Mouse (Mus musculus) heart, embryonic 16.5 days (tissue): ENCODE data around the gene Ext2. TPM values are rescaled to one million over a fixed set of nuclear protein-coding genes. Genes with fewer than 3 reads are reported as not detected.

Experiments
- ATAC-seq: fragments of 200-750 bp; cut with Nextera tagmentation; replicated peaks from 2 replicates; pipeline ENCODE4 v1.8.0; 2017; ENCODE audit warnings: moderate number of reproducible peaks; ENCODE audit not compliant: insufficient read depth, low FRiP score; ENCODE audit errors: extremely low read depth
- H3K27ac ChIP-seq: fragments of 300-500 bp; sonication (generic); 2 replicates; pipeline ENCODE4 v1.5.1; 2014; ENCODE audit warnings: mild to moderate bottlenecking, low read length, control low read depth, moderate library complexity
- H3K27me3 ChIP-seq: fragments of 300-500 bp; sonication (generic); 2 replicates; pipeline ENCODE4 v1.6.1; 2014; ENCODE audit warnings: low read length, mixed read lengths; ENCODE audit not compliant: control insufficient read depth, insufficient read depth
- H3K36me3 ChIP-seq: fragments of 300-500 bp; sonication (generic); 2 replicates; pipeline ENCODE4 v1.6.1; 2014; ENCODE audit not compliant: control insufficient read depth, insufficient read depth
- H3K4me1 ChIP-seq: fragments of 300-500 bp; sonication (generic); 2 replicates; pipeline ENCODE4 v1.6.1; 2014; ENCODE audit warnings: low read length, mixed read lengths; ENCODE audit not compliant: control insufficient read depth, insufficient read depth
- H3K4me2 ChIP-seq: fragments of 300-500 bp; sonication (generic); 2 replicates; pipeline ENCODE4 v1.6.1; 2014; ENCODE audit warnings: low read depth, mild to moderate bottlenecking, control low read depth, low read length
- H3K4me3 ChIP-seq: fragments of 300-500 bp; sonication (generic); 2 replicates; pipeline ENCODE4 v1.5.1; 2014; ENCODE audit warnings: mild to moderate bottlenecking, control low read depth, low read length
- H3K9ac ChIP-seq: fragments of 300-500 bp; sonication (generic); 2 replicates; pipeline ENCODE4 v1.6.1; 2014; ENCODE audit warnings: low read length, control low read depth
- H3K9me3 ChIP-seq: fragments of 300-500 bp; sonication (generic); replicated peaks from 2 replicates; pipeline ENCODE4 v1.6.1; 2016; ENCODE audit warnings: low read length; ENCODE audit not compliant: control insufficient read depth
- WGBS: fragments of 180-500 bp; shearing (Covaris S2); extraction: QIAGEN DNeasy Blood & Tissue Kit; methylation state at CpG from one replicate; pipeline ENCODE4 v1.1.7; 2014; 5-methylcytosine and 5-hydroxymethylcytosine counted together
- polyA plus RNA-seq: library from polyadenylated mRNA; unstranded; fragments of >200 nt; fragmentation: Nextera tagmentation; extraction: Ambion mirVana; gene quantifications from 2 replicates; pipeline ENCODE4 v1.2.1, GENCODE M21; 2015

Gene Ext2
- polyA plus RNA-seq, 1 experiment from 2014 or later, result 70.1 TPM

GRCm38 (mm10) chr2:93643403-93643780, 179.0 kb downstream of the Ext2 start:
- Histone ChIP-seq H3K27me3 (peaks cover 82% of the 10 kb centered on the region), H3K9ac (peak overlapping the region; percentile 51; the same call in 1 of the 2 replicates), H3K9me3 (no peaks in the 10 kb centered on the region), H3K27ac (no peak overlapping the region), H3K4me2 (peak overlapping the region; percentile 78), H3K4me1 (peaks cover 17% of the 10 kb centered on the region), H3K36me3 (no peaks in the 10 kb centered on the region), H3K4me3 (peak overlapping the region; percentile 54)
- WGBS, result 6% methylated on average over 28 of the region's 28 CpGs
- no peak for ATAC-seq

DNA sequence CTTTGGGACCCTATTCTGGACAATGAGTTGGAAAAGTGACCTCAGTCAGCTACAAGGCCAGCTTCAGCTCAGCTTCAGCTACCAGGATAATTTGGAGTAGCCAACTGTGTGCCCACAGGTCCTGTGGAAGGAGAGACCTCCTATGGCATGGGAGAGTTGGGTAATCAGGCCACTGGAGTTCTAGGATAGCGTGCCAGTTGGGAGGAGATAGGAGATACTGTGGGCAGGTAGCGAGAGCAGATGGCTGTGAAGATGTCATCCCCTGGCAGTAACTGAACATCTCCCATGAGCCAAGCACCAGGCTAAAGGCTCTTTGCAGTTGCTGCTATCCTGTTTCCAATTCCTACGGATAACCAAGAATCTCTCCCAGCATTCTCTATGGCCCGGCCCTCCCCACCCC, 187.8 kb downstream of the Ext2 start:
- Histone ChIP-seq H3K27ac (no peak overlapping the region), H3K4me2 (no peak overlapping the region), H3K4me3 (no peak overlapping the region), H3K9ac (no peak overlapping the region), H3K36me3 (no peaks in the 10 kb centered on the region), H3K9me3 (no peaks in the 10 kb centered on the region), H3K4me1 (peaks cover 7% of the 10 kb centered on the region; the same call in 1 of the 2 replicates), H3K27me3 (peaks cover 31% of the 10 kb centered on the region)
- WGBS, result 86% methylated on average over 4 of the region's 4 CpGs
- no peak for ATAC-seq

DNA sequence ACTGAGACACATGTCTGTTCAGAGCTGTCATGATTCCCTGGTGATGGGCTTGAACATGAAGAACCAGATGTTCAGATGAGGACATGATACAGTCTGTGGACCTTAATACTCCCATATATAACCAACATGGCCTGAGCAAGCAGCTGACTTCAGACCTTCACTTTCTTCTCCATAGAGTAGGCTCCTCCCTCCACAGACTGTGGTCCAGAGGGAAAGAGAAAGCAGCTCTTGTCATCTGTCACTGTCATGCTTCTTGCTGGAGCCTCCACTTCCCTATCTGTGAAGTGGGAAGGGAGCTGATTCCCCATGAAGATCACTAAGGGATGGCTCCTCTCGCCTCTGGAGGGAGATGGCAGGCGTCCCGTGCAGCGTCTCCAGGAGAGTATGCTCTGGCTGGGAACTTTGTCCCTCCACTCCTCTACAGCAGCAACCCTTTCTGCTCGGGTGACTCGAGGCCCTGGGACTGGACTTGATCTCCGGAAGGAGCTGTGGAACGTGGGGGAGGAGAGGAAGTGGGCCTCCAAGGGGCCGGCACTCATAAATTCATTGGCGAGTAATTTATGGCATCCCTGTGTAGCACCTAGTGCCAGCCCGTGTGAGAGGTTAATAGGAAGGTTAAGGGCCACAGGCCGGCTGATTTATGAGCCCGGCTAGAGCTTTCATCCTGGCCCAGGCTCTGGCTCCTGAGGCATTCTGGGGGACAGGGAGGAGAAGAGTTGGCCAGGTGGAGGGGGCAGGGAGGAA, 197.5 kb downstream of the Ext2 start:
- H3K4me1 ChIP-seq, result peaks cover 2% of the 10 kb centered on the region
- H3K9me3 ChIP-seq, result no peaks in the 10 kb centered on the region
- 54% methylated on average over 13 of the region's 13 CpGs for WGBS
- no peak for ATAC-seq
- no peak overlapping the region for H3K4me2 ChIP-seq
- no peak overlapping the region for H3K27ac ChIP-seq
- H3K36me3 ChIP-seq, result no peaks in the 10 kb centered on the region
- no peaks in the 10 kb centered on the region; the same call in 1 of the 2 replicates for H3K27me3 ChIP-seq
- no peak overlapping the region for H3K4me3 ChIP-seq
- H3K9ac ChIP-seq, result no peak overlapping the region

GRCm38 (mm10) chr2:93619208-93619849, 203.0 kb downstream of the Ext2 start:
- ATAC-seq, result peak; percentile 72; the same call in 1 of the 2 replicates
- Histone ChIP-seq H3K9ac (no peak overlapping the region; the same call in 1 of the 2 replicates), H3K4me2 (no peak overlapping the region), H3K4me3 (no peak overlapping the region), H3K27me3 (no peaks in the 10 kb centered on the region), H3K27ac (no peak overlapping the region), H3K9me3 (no peaks in the 10 kb centered on the region), H3K36me3 (no peaks in the 10 kb centered on the region), H3K4me1 (peaks cover 11% of the 10 kb centered on the region)
- 42% methylated on average over 5 of the region's 5 CpGs for WGBS

GRCm38 (mm10) chr2:93618447-93619199, 203.7 kb downstream of the Ext2 start:
- H3K4me3 ChIP-seq, result no peak overlapping the region
- no peak overlapping the region for H3K27ac ChIP-seq
- no peak for ATAC-seq
- peaks cover 11% of the 10 kb centered on the region for H3K4me1 ChIP-seq
- no peaks in the 10 kb centered on the region for H3K36me3 ChIP-seq
- 61% methylated on average over 19 of the region's 19 CpGs for WGBS
- no peak overlapping the region for H3K9ac ChIP-seq
- H3K27me3 ChIP-seq, result no peaks in the 10 kb centered on the region
- H3K9me3 ChIP-seq, result no peaks in the 10 kb centered on the region
- H3K4me2 ChIP-seq, result no peak overlapping the region

DNA sequence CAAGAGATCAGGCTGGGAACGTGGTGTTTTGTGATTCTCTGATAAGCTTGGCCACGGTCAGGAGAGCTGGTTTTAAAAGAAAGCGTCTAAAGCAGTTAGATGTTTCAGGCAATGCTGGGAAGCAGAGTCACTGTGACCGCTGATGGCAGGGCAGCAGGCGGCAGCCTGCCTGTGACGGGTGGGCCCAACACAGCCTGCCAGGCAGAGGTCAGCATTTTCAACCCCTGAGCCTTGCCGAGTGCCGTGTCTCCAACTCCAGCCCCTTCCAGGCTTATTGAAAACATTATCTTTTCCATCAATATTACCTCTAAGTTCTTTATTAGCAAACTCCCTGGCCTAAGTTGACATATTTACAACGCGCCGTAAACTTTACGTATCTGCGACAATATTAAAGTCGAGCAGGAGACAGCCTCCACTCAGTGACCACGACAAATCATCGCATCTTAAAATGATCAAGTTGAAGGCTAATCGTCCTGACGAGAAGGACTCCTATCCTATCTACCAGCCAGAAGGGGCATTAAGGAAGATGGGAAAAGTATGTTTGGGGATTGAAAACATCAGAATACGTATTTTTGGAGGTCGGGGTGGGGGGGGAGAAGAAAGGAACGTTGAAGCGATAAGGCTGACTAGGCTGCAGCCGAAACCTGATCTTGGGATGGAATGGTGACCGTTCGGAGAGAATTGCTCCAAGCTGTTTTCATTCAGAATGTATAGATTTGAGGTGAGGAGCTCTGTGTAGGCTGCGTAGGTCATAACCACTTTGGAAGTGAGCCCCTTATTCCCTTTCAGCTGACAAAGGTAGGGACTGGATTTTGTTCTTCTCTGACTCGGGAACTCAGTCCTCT, 206.3 kb downstream of the Ext2 start:
- H3K9ac ChIP-seq, result no peak overlapping the region
- H3K27me3 ChIP-seq, result no peaks in the 10 kb centered on the region
- H3K36me3 ChIP-seq, result no peaks in the 10 kb centered on the region
- no peak for ATAC-seq
- no peak overlapping the region for H3K27ac ChIP-seq
- no peak overlapping the region for H3K4me2 ChIP-seq
- peaks cover 11% of the 10 kb centered on the region for H3K4me1 ChIP-seq
- H3K4me3 ChIP-seq, result no peak overlapping the region
- no peaks in the 10 kb centered on the region for H3K9me3 ChIP-seq
- 71% methylated on average over 27 of the region's 27 CpGs for WGBS

GRCm38 (mm10) chr2:93613020-93613419, 209.3 kb downstream of the Ext2 start:
- no peak overlapping the region for H3K4me2 ChIP-seq
- no peaks in the 10 kb centered on the region for H3K9me3 ChIP-seq
- no peak overlapping the region for H3K9ac ChIP-seq
- H3K36me3 ChIP-seq, result no peaks in the 10 kb centered on the region
- 64% methylated on average over 7 of the region's 7 CpGs for WGBS
- no peak for ATAC-seq
- no peak overlapping the region for H3K4me3 ChIP-seq
- H3K4me1 ChIP-seq, result no peaks in the 10 kb centered on the region
- H3K27ac ChIP-seq, result no peak overlapping the region
- H3K27me3 ChIP-seq, result no peaks in the 10 kb centered on the region
